Mouse (Mus musculus) adrenal gland, postnatal 10 days (tissue): ENCODE measurements around the gene Gm7029. TPM values are rescaled to one million over a fixed set of nuclear protein-coding genes. Genes with fewer than 3 reads are reported as not detected.
A peak's percentile ranks its signal among the peaks of the same experiment; 100 is the strongest.
"Not testable (repeated sequence)": the region's sequence is repeated elsewhere in the genome, so short reads cannot be mapped to it uniquely, and the experiment has no call there.

Source experiments
- DNase-seq: peaks from one replicate; pipeline ENCODE4 v3.0.0; 2021; ENCODE audit warnings: mixed read lengths
- long read RNA-seq, 2 experiments: library from polyadenylated mRNA; stranded (forward); transcript quantifications; one replicate each; pipeline ENCODE4 v2.0.0; 2021
- total RNA-seq, 2 experiments: library from RNA; stranded (reverse); gene quantifications; 2 replicates each; pipeline ENCODE4 v1.2.3; 2021

Gm7029 gene
- not detected for total RNA-seq
- long read RNA-seq, experiment 1, result 0 reads
- long read RNA-seq, experiment 2, result 0 reads

GRCm38 (mm10) chr17:33873537-33873936 lies at the start of gene Gm7029:
Gm7029 (plus strand) TSS chr17:33873837.
- not testable (repeated sequence) for DNase-seq

DNA sequence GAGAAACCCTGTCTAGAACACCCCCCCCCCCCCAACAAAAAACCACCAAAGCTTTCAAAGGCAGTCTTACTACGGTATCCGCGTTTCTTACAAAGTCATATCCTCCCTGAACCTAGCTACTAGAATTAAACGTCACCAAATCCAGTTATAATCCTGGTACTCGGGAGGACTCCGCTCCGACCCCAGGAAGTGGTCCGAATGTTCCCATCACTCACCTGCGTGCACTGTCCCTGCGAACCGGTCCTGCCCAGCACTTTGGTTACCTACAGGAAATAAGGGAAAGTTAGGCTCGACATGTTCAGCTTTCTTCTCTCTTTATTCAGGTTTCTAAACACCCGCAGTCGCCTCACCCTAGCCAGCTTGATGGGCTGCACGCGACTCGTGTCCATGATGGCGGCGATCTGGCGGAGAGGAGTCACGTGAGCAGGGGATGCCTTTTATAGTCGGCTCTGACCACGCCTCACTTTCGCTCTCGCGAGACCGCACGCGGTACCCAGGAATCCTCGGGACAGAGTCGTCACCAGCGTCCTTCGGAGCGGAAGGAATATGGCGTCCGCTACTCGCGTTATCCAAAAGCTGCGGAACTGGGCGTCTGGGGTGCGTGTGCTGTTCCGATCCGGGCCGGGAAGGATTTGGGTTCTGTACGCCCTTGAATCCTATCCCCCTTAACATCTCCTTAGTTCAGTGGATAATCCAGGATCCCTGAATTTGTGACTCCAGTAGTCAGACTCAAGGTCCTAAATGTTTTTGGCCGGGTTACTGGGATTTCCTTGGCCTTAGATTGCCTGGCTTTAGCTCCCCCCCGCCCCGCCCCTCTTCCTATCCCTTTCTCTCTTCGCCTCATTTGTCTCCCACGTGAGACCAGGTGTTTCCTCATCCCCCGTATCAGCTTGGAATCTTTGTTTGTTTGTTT lies 49.3 kb upstream of the Gm7029 start, which contains the start of the genes Rps28 and Ndufa7:
Rps28 (minus strand) TSS at position 479 of the 913 bp plus-strand sequence.
Ndufa7 (plus strand) TSS at position 489 of the 913 bp plus-strand sequence.
- peak; percentile 98 for DNase-seq

GRCm38 (mm10) chr17:33824997-33825330 lies 48.7 kb upstream of the Gm7029 start:
- not testable (repeated sequence) for DNase-seq

GRCm38 (mm10) chr17:33825462-33825861 lies 48.2 kb upstream of the Gm7029 start:
- peak; percentile 18 for DNase-seq

DNA sequence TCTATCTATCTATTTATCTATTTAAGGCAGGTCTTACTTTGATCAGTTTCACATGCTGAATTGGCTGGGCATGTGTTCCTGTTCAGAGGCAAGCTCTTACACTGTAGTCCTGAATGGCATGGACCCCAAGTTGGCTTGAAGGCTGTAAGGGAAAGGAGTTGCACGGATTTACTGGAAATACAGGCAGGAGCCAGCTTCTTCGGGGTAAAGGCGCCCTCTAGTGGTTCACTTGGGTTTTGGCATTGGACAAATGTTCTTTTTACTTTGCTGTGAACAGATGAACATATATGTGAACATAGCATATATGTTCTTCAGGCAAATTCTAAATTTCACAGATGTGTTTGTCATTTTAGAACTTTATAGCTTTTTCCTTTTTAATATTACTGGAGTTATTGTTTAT lies 46.8 kb upstream of the Gm7029 start:
- DNase-seq, result peak; percentile 85

DNA sequence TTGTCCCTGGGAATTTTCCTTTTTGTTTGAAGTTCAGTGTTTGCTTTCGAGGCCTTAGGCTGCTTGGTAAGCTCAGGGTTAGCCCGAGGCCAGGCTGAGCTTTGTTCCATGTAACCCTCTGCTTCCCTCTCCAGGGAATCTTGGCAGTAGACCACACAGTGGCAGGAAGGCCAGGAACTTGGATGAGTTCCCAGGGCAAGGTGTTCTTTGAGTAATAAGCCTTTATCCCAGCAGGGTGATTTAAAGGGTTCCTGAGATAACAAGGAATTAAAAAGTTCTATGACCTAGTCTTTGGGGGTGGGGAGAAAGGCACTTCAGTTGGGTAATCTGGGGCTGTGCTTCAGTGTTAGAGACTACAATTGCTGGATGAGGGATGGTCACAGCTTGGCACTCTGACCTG lies 44.7 kb upstream of the Gm7029 start:
- peak; percentile 88 for DNase-seq

DNA sequence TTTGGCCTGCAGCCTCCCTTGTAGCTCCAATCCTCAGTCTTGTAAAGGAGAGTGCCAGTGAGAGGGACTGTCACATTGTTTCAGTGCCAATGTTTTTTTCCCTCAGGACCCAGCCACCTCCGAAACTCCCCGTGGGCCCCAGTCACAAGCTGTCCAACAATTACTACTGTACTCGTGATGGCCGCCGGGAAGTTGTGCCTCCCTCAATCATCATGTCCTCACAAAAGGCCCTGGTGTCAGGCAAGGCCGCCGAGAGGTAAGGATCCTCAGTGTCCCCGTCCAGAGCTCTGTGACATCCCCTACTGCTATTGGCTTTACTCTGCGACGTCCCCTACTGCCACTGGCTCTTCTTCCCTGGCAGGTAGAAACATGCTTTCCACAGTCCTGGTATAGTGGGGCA lies 44.1 kb upstream of the Gm7029 start:
- peak; percentile 41 for DNase-seq

DNA sequence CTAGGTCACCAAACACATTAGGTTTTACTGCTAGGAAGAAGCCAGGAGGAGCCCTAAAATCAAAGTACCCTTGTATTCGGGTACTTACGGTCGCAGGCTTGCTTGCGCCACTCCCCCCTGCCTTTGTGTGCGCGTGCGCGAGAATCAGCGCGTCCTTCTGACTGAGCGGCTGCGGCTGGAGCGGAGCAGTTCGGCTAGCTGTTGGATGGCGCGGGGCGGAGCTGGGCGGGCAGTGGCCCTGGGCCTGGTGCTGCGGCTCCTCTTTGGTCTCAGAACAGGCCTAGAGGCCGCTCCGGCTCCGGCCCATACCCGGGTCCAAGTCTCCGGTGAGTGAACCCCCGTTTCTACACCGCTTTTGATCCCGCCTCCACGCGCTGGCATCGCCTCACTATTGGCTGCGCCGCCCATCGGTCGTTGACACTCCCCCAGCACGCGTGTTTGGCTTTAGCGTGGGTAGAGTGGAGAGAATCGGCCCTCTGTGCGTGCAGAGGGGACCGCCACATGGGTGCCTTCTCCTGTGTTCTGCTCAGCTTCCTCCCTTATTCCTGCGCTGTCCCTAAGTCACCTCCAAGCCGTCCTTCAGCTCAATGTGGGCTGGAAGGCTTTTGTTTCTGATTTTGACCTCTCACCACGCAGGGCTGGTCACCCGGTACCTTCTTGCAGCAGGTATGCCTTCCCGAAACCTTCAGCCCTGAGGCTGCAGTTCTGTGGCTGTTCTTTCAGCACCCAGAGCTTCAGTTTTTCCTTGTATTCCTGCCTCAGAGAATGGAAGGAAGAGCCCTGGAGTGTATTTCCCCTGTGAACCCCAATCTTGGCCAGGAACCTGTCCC lies 30.5 kb upstream of the Gm7029 start, which contains the start of gene Cd320:
Cd320 (plus strand) TSS at position 126 of the 830 bp plus-strand sequence.
- DNase-seq, result peak; percentile 93

GRCm38 (mm10) chr17:33844196-33844595 lies 29.4 kb upstream of the Gm7029 start:
- DNase-seq, result no peak

- no peak for DNase-seq
Measured at GRCm38 (mm10) chr17:33848139-33848538, 25.5 kb upstream of the Gm7029 start.

DNA sequence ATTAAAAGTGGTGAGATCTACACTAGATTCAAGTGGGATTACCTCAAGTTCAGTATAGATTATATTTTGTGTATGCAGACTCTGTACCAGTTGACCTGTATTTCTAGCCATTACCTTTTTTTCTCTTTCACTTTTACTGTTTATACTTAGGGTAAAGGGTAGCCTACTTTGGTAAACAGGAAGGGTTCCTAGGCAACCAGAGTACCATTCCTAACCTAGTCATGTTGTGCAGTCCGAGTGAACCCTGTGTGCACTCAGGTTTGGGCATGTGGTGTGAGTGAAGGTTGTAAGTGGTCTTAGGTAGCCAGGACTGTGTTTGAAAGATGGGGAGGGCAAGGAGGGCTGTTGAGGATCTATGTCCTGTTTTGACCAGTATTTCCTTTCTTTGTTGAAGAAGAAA lies 22.3 kb upstream of the Gm7029 start:
- DNase-seq, result no peak

DNA sequence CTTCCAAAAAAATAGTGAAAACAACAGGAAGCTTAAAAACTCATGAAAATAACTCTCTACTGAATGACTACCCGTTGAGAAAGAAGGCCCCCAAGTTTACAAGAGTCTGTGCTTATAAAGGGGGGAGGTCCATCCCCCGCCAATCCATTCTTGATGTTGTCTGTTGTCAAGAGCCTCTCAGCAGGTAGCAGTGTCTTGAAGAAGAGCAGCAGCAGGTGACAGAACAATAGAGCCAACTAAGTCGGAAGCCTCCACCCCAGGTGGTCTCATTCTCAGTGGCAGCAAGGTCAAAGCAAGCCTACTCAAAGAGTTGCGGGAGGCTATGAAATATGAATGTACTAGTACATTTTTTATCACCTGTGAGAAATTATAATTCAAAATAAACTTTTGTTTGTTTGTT lies 15.8 kb upstream of the Gm7029 start:
- DNase-seq, result no peak

GRCm38 (mm10) chr17:33865330-33866030 lies 8.2 kb upstream of the Gm7029 start:
- DNase-seq, result peak; percentile 67

- DNase-seq, result no peak
Measured at GRCm38 (mm10) chr17:33874411-33874810, 774 bp downstream of the Gm7029 start.

GRCm38 (mm10) chr17:33875797-33876196 lies 2.2 kb downstream of the Gm7029 start:
- DNase-seq, result peak; percentile 33

GRCm38 (mm10) chr17:33884320-33884719 lies 10.7 kb downstream of the Gm7029 start:
- DNase-seq, result not testable (repeated sequence)

DNA sequence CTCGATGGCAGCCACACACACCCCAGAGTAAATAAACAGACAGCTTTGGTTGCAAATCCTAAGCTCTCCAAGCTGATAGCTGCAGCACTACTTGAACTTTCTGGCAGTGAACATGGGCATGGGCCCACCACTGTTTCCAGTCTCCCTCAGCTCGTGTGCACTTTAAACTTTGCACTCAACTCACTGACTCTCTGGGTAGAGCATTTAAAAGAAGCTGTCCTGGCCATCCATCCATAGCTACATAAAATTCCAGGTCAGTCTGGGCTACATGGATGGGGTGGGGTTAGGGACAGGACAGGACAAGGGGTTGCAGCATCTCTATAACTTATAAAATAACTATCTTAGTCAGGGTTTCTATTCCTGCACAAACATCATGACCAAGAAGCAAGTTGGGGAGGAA lies 14.2 kb downstream of the Gm7029 start:
- DNase-seq, result not testable (repeated sequence)

GRCm38 (mm10) chr17:33888230-33888629 lies 14.6 kb downstream of the Gm7029 start:
- DNase-seq, result not testable (repeated sequence)

DNA sequence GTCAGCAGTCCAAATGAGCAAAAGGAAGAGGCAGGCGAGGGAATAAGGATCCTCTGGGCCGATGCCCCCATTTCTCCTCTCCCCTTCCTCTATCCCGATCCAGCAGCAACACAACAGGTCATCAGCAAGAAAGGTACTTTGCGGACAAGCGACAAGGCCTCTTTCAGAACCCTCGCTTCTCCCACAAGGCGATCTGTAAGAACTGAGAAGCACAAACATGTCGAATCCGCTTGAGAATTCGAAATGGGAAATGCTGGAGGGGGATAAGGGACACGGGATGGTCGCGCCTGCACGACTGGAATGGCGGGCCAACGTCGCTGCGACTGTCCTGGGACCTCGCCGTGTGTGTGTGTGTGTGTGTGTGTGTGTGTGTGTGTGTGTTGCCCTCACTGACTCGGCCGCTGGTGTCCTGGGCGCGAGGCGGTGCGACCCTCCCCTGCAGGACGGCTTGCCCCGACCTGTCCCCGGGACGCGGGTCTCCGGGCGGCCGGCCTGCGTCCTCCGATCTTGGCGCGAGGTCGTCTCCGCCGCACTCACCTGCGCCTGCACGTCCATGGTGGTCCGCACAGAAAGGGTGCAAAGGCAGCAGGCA lies 16.4 kb downstream of the Gm7029 start:
- not testable (repeated sequence) for DNase-seq

DNA sequence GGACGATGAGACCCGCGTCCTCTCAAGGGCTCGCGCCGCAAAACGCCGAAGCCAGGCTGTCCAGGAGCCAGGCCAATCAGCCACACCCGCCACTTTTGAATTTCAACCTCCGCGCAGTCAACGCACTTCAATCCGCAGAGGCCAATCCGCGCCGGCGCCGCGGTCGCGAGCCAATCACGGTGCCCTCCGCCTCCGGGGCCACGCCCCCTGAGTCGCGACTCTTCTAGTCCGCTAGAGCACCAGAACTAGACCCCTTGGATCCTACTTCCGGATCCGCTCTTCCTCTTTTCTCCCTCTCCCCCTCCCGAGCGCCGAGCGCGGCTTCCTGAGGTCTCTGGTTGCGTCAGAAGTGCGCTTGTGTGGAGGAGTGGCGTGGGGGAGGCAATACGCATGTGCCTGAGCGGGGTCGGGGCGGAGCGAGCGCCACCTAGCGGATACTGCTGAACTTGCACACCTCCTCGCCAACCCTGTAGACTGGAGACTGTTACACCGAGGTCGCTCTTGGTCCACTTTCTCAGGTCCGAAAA lies 17.0 kb downstream of the Gm7029 start, which contains the start of gene Kifc1:
Kifc1 (minus strand) TSS at position 129 of the 527 bp plus-strand sequence.
- peak; percentile 99 for DNase-seq

- no peak for DNase-seq
Measured at GRCm38 (mm10) chr17:33891357-33891756, 17.7 kb downstream of the Gm7029 start.
